Mouse (Mus musculus) left cerebral cortex, adult 11 months (tissue): Measurements from ENCODE around the gene Mgst2.
A peak's percentile ranks its signal among the peaks of the same experiment; 100 is the strongest.

Experiments
- DNase-seq: peaks from one replicate; pipeline ENCODE4 v3.0.0; 2022; ENCODE audit warnings: low spot score

The Mgst2 gene

DNA sequence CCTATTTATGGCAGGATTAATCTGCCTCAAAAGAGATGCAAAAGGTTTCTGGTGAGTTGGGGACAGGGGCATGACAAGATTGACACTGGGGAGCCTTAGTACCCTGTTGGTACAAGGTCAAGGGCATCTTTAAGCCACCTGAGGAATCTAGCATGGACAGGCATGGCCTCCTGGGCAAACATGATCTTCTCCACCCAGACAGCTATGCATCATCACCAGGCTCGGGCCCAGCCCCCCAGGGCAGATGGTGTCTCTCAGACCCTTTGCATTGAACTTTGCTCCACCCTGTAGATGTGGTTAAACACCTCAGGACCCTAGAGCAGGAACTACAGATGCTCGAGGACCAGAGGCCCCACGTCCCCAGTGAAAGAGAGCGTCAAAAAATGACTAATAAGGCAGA, at the start of gene Mgst2:
TSS of gene Mgst2 (plus strand) at position 301 of the 400 bp plus-strand sequence.
- no peak for DNase-seq

DNA sequence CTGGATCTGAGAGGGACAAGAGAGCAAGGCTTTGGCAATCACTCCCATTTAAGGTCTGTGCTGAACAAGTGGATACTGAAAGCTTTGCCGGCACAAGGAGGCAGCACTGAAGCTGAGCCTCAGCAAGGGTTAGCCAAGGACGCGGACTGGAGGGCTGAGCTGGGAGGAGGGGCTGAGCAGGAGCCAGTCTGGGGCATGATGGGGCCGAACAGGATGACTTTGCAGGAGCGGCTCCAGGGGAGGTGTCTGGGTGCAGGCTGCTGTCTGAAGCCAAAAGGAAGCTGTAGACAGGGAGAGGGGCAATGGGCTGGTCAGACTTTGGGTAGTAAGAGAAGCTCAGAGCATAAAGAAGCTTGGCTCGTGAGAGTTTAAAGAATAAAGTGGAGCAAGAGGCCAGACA, 48.2 kb upstream of the Mgst2 start:
- no peak for DNase-seq

DNA sequence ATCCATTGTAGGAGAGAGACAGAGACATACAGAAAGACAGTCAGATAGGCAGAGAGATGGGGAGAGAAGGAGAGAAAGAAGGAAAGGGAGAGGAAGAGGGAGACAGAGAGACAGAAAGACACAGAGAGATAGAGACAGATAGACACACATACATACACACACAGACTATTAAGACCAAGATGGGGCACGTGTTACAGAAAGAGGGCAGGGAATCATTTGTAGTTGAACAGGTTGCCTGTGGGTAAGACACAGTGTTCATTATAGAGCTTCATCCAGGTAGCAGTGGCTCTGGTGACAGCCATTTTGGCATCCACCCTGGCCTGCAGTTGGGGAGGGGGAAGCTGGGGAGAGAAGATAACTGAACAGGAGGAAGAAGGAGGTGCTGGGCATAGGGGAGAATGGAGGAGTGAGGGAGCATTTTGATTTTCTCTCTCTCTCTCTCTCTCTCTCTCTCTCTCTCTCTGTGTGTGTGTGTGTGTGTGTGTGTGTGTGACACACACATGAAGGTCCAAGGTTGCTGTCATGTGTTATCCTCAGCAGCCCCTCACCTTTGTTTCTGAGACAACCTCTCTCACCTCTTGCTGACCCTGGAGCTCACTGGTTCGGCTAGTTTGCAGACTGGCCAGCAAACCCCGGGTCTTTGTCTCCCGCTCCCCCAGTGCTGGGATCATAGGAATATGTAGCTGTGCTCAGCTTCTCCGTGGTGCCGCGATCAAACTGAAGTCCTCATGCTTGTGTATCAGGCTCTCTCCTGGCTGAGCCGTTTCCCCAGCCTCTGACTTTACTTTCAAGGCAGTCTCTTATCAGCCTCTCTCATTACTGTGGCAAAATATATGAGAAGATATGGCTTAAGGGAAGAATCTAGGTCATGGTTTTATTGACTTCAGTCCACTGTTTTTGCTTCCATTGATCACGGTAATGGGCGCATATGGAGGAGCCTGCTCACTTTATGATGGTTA, 47.5 kb upstream of the Mgst2 start:
- no peak for DNase-seq

DNA sequence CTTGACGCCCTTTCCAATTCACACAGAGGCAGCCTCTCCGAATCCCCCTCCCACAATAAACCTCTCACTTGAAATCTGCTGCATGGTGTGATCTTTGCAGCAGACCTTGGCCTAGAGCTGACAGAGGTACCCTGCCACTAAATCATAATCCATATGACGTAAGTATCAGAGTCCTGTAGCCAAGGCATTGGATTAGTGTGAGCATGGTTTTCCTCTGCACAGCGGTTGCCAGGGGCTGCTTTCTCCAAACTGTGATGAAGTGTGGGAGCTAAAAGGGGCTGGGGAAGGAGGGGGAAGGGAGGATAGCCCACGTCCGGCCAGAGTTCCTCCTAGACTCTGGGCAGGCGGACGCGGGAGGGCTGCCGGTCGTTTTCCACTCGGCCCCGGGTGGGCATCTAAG, 45.9 kb upstream of the Mgst2 start:
- no peak for DNase-seq

DNA sequence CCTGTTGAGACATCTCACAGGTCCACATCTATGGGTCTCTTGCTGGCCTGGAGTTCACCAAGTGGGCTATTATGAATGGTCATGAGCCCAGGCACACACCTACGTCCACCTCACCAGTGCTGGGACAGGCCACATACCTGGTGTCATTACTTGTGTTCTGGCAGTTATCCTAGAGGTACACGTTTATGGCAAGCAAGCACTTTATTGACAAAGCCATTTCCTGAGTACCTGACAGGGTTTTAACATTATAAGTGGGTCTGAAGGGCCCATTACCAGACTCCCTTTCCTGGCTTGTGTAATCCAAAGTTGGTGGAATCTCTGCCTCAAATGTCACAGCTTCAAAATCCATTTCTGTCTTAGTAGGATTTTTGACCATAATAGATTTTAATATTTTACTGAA, 36.2 kb upstream of the Mgst2 start:
- no peak for DNase-seq

DNA sequence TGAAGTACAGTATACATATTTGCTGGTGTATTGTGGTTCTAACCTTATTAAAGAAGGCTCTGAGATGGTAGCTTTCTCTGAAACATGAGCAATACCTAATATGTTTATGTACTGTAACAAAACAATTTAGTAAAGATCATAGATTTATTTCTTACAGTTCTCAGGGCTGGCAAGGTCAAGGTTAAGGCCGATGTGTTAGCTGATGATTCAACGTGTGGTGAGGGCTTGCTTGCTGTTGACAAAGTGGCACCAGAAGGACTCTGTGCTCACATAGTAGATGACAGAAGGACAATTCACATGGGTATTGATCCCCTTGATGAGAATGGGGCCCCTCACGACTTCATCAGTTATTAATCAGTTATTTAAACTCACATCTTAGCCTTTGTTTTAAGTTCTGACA, 32.4 kb upstream of the Mgst2 start:
- no peak for DNase-seq

DNA sequence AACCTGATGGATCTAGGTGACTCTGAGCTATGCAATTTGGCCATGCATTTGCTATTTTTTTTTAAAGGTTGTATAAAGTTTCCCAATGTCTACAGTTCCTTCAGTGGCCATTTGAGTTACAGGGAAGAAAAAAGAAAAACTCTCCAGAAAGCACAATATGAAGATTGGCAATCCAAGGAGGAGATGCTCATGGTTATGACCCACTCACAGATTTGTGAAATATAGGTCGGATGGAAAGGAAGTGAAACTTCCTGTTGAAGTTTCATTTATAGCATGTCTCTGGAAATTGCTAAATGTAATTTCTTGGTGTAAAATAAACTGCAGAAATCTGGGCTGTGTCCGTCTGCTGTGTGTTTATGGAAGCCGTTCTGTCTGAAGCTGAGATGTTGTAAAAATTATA, 31.2 kb upstream of the Mgst2 start:
- DNase-seq: no peak

DNA sequence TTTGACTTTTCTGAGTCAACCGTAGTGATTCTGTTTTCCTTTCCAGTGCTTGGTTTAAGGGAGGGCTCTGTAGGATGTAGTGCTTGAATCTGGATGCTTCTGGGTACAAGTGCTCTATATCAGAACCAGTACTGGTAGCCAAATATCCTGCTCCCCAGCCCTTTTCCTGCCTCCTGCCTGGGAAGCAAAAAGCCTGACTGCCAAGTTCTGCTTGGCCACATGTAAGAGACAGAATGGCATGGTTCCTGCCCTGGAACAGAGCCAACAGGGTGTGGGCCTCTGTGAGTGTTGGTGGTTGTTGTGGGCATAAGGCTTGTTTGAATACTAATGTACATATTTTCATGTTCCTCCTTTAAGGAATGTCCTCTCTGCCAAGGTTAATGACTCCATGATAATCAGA, 29.4 kb upstream of the Mgst2 start:
- no peak for DNase-seq

DNA sequence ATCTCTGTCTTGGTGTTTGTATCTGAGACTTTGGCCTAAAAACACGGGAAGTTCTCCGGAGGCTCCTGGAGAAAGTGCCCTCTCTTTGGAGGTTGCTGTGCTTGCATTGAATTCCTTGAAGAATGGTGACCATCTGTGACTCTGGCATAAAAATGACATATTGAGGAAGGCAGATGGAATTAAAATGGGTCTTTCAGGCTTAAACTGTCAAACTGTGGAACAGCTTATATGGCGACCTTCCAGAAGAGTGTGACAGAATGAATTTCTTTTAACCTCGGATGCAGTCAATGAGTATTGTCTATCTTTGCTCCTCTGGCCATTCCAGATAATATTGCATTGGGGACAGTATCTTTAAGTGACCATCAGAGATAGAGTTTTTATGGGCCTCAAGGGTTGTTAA, 28.2 kb upstream of the Mgst2 start:
- DNase-seq: no peak

DNA sequence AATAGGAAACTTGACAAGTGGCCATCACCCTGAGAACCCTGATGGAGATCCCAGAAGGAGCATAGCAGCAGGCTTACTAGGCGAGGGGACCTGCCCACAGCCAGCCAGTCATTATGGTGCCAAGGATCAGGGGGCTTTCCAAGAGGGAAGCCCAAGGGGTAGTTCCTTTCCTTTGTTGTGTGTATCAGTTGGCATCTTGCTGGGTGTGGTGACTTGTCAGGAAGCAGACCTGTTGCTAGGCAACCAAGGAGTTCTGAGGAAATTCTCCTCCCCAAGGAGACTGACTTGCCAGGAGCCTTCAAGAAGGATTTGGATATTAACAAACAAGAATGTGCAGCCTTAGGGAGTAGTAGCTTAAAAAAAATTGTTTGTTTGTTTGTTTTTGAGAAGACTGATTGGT, 25.7 kb upstream of the Mgst2 start:
- DNase-seq: no peak

DNA sequence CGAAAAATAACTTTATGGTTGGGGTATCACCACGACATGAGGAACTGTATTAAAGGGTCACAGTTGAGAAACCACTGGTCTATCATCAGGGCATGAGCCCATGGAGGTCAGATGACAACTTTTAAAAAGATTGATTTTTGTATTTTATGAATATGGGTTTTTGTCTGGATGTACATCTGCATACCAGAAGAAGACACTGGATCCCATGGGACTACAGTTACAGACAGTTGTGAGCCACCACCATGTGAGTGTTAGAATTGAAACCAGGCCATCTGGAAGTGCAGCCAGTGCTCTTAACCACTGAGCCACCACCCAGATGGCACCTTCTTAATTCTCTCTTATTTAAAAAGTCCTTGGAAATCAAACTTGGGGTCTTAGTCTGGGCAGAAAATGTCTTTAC, 24.2 kb upstream of the Mgst2 start:
- no peak for DNase-seq

DNA sequence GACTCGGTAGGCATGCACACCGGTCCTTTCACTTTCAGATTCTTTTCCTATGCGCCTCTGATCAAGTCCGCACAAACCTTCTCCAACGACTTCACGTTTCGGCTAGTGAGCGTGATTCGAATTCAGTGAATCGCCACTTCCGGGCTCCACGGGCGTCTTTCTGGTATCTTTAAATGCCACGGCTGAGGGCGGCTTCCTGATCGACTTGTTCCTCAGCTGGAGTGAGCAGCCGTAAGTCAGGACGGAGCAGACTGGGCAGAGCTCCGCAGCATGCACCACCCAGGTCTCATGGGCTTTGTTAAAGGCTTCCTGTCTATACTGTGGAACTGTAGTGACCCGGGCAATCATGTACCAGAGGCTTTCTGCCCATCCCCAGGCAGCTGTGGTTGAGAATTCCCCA, 23.5 kb upstream of the Mgst2 start:
- no peak for DNase-seq

DNA sequence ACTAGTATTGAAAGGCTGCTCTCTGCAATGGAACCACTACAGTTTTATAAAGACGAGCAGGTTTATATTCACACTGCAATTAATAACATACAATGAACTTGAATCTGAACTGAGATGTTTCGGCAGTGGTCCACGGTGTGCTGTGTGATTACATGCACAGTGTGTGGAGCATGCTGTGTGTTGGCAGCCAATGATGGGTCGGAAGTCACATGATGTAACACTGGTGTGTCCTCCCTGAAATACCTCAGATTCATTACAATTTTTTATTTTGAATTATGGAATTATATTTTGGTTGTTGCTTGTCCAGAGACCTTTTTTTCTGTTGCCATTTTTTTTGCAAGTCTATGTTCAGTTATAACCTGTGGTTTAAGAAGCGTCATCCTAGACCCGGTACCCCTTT, 22.8 kb upstream of the Mgst2 start:
- DNase-seq: no peak

DNA sequence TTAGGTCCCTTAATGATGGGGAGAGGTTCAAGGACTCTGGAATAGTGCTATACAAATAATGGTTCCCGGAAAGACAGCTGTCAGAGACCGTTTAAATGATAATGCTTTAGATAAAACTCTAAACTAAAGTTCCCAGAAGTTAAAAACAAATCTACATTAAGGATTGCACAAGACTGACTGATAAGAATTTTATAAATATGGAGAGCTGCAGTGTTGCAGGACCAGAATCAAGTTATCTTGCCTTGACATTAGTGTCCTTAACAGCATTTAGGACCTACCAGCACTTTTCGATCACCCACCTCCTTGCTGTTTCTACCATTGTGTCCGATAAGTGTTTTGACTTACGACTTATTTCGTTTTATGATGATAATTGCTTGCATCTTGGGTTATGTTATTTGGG, 21.9 kb upstream of the Mgst2 start:
- no peak for DNase-seq

DNA sequence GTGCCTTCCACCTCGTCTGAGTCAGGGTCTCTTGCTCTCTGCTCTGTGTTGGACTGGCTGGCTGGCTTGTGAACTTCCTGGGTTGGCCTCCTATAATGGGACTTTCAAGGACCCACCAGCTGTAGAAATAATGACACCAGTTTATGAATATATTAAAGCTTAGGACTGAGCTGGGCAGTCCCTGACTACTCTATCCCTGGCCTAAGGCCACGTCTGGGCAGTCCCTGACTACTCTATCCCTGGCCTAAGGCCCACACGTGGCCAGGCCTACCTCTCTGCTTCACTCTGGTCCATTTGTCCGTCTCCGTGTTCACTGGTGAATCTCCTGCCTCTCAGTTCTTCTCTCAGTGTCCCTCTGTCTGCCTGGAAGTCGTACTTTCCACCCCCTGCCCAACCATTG, 14.7 kb upstream of the Mgst2 start:
- DNase-seq: no peak

DNA sequence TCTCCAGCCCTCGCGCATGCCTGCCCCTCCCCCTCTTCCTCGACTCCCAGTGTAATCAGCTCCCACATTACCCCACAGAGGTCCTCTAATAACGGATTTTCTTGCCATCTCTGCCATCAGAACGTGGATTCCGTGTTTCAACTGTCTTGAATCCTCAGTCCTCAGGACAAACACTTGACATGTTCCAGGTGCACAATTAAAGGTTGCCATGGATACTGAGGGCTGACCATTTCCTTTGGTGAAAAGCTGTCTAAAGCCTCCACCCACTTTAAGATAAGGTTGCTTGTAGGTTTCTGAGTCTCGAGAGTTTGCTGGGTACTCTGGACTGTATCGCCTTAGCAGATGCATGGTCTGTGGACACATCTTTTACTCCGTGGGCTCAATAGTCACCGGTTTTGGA, 13.9 kb upstream of the Mgst2 start:
- no peak for DNase-seq

DNA sequence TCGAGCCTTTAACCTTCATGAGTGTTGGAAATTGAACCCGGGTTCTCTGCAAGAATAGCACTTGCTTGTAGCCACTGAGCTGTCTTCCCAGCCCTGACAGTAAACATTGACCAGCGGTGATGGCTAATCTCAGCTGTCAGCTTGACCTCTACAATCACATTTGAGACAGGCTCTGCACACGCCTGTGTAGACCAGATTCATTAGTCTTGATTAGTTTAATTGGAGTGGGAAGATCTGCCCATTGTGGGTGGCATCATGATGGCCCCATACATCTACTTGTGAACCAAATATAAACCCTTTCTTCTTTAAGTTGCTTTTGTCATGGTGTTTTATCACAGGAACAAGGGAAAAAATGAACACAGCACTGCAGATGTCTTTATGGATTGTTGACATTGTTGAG, 12.8 kb upstream of the Mgst2 start:
- DNase-seq: no peak

DNA sequence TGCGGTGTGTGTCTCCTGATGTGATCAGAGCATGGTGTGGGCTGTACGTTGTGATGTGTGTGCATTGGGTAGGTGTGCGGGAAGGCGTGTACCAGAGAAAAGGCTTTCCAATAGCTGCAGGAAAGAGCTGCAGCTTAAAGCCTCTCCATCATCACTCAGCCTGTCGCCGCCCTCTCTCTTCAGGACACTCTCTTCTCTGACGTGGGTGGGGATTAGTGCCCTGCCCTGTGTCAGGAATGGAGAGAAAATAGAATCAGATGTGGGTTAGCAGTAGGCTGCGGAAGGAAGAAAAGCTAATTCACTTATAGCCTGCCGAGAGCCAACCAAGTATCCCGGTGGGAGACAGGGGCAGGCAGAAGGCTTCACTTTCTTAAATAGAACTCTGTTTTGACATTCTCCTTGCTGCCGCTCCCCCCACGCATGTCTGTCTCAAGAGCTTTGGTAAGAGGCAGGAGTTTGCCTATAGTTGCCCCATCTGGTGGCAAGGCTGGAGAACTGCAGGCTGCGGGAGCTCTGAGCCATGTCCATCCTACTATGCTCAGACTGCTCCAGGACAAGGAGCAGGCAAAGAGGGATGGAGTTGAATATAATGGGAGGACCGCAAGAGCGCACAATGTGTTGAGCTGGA, 12.0 kb upstream of the Mgst2 start:
- DNase-seq: peak; percentile 72

DNA sequence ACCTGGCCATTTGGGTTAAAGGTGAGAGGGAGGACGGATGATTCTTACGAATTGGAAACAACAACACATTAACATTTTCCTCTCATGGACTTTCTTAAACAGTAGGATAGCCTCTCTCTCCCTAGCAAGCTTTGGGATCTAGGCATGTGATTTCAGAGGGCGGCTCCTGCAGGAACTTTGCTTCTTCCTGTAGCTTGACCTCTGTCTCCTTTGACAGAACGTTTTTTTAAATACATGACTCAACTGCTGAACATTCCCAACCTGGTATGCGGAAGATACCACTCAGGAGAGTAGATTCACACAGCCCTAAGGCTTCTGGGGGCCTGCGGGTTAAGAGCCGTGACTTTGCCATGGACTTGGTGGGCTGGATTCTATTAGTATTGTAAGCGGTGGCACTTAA, 10.7 kb upstream of the Mgst2 start:
- no peak for DNase-seq

DNA sequence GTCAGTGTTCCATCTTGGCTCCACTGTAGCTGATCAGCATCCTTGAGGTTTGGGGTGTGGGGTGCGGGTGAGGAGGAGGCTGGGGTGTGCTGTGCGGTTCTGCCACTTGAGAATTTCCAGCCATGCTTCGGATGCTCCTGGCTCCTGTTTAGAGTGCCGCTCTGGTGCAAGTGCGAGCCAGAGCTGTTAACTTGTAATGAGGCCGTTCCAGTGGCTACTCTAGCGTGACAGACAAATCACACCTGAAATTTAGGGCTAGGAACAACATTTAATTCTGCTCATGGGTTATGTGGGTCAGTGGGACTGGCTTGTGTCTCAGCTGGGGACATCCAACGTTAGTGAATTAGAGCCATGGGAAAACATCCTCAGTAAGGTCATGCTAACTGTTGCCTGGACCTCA, 10.2 kb upstream of the Mgst2 start:
- DNase-seq: no peak

DNA sequence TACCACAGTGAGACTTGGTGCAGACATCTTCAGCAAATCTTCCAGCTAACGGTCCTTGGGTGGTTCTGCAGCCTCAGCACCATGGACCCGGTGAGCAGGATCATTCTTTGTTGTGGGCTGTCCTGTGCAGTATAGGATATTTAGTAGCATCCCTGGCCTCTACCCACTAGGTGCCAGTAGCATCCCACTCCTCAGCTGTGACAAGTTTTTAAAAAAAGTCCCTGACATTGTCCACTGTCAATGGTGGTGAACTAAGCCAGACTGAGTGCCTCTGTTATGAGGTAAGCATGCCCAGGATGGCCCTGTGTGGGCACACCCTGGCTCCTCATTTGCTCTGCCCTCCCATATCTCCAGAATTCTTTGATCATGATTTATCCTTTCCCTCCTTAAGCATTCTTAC, 9.0 kb upstream of the Mgst2 start:
- no peak for DNase-seq

DNA sequence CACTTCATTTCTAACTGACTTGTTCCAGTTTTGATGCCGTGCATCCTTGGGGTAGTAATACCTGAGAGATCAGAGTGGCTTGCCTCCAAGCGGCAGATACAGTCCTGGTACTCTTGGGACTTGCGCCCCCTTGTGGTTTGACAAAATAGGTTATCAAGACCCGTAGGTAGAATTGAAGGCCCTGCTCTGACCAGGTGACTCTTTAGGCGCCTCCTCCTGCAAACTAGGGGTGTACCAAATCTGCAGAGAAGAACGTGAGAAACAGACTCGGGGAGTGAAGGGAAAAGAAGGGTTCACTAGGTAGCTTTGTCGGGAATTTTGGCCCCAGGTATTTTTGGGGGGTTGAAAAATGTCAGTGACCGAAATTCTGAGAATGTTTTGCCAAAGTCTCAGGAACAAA, 7.9 kb upstream of the Mgst2 start:
- peak; percentile 72 for DNase-seq

DNA sequence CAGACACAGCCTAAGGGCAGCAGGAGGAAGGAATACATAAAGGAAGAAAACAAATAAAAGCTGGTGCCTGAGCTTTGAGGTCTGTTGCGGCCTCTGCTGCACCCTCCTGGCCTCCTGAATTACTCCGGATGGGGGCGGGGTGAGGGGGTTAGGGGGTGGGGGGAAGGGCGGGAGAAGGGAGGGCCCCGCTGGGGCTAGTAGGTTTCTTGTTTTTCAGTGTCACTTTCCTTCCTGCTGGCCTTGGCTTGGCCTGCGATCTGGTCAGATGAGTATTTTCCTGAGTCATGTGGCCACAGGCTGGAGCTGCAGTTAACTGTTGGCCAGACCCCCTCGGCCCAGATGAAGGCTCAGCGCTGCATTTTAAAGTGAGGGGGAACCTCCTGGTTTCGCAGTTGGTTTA, 7.5 kb upstream of the Mgst2 start:
- DNase-seq: no peak
